Mouse (Mus musculus): ENCODE results near the gene Adam19. TPM values are rescaled to one million over a fixed set of nuclear protein-coding genes. Genes with fewer than 3 reads are reported as not detected.

Adam19 gene
- polyA plus RNA-seq, 1 experiment from 2014 or later = 12.6 TPM

- no peak overlapping the region for H3K4me2 ChIP-seq
- no peaks in the 10 kb centered on the region for H3K9me3 ChIP-seq
- no peak overlapping the region for H3K9ac ChIP-seq
- 30% methylated on average over 12 of the region's 12 CpGs for WGBS
- no peak overlapping the region for H3K4me3 ChIP-seq
- no peak for ATAC-seq (ENCODE audit: low FRiP score, low read depth)
- no peaks in the 10 kb centered on the region for H3K27me3 ChIP-seq
- H3K4me1 ChIP-seq (replicated peaks) = peaks cover 38% of the 10 kb centered on the region
- no peaks in the 10 kb centered on the region for H3K36me3 ChIP-seq
- peak overlapping the region; percentile 57 for H3K27ac ChIP-seq (replicated peaks)
These were observed 13.1 kb downstream of the Adam19 start for GRCm38 (mm10) chr11:46068756-46069407.

- Histone ChIP-seq H3K9ac (no peak overlapping the region), H3K4me2 (no peak overlapping the region), H3K27ac (replicated peaks) (no peak overlapping the region), H3K36me3 (no peaks in the 10 kb centered on the region), H3K4me1 (replicated peaks) (peaks cover 37% of the 10 kb centered on the region), H3K9me3 (no peaks in the 10 kb centered on the region), H3K27me3 (no peaks in the 10 kb centered on the region), H3K4me3 (no peak overlapping the region)
- no peak for ATAC-seq (ENCODE audit: low FRiP score, low read depth)
- 23% methylated on average over 17 of the region's 17 CpGs for WGBS
These were observed 13.7 kb downstream of the Adam19 start for GRCm38 (mm10) chr11:46069408-46070003.

GRCm38 (mm10) chr11:46070161-46070560 lies 14.4 kb downstream of the Adam19 start:
- ATAC-seq (ENCODE audit: low FRiP score, low read depth) = no peak
- 82% methylated on average over 4 of the region's 4 CpGs for WGBS
- Histone ChIP-seq H3K9me3 (no peaks in the 10 kb centered on the region), H3K4me1 (replicated peaks) (peaks cover 30% of the 10 kb centered on the region), H3K4me2 (no peak overlapping the region), H3K27me3 (no peaks in the 10 kb centered on the region), H3K4me3 (no peak overlapping the region), H3K36me3 (no peaks in the 10 kb centered on the region), H3K9ac (no peak overlapping the region), H3K27ac (replicated peaks) (no peak overlapping the region)

- no peaks in the 10 kb centered on the region for H3K36me3 ChIP-seq
- H3K27me3 ChIP-seq = no peaks in the 10 kb centered on the region
- H3K4me1 ChIP-seq (replicated peaks) = peaks cover 25% of the 10 kb centered on the region
- no peak for ATAC-seq (ENCODE audit: low FRiP score, low read depth)
- H3K9ac ChIP-seq = no peak overlapping the region
- no peak overlapping the region for H3K27ac ChIP-seq (replicated peaks)
- no peak overlapping the region for H3K4me2 ChIP-seq
- WGBS = 76% methylated on average over 8 of the region's 8 CpGs
- H3K9me3 ChIP-seq = no peaks in the 10 kb centered on the region
- no peak overlapping the region for H3K4me3 ChIP-seq
These were observed 15.0 kb downstream of the Adam19 start for GRCm38 (mm10) chr11:46070789-46071188.

GRCm38 (mm10) chr11:46072466-46073060 lies 16.8 kb downstream of the Adam19 start:
- 72% methylated on average over 8 of the region's 8 CpGs for WGBS

GRCm38 (mm10) chr11:46073061-46073849 lies 17.5 kb downstream of the Adam19 start:
- Histone ChIP-seq H3K9ac (no peak overlapping the region), H3K27me3 (no peaks in the 10 kb centered on the region), H3K4me1 (replicated peaks) (peaks cover 22% of the 10 kb centered on the region), H3K27ac (replicated peaks) (no peak overlapping the region), H3K36me3 (peaks cover 9% of the 10 kb centered on the region; the same call in 1 of the 2 replicates), H3K4me2 (no peak overlapping the region), H3K9me3 (no peaks in the 10 kb centered on the region), H3K4me3 (no peak overlapping the region)
- ATAC-seq (ENCODE audit: low FRiP score, low read depth) = no peak
- WGBS = 79% methylated on average over 15 of the region's 15 CpGs

More at GRCm38 (mm10) chr11:46072466-46073060, 16.8 kb downstream of the Adam19 start:
- Histone ChIP-seq H3K27me3 (no peaks in the 10 kb centered on the region), H3K9ac (no peak overlapping the region), H3K9me3 (no peaks in the 10 kb centered on the region), H3K27ac (replicated peaks) (no peak overlapping the region), H3K4me3 (no peak overlapping the region), H3K4me2 (no peak overlapping the region), H3K36me3 (peaks cover 9% of the 10 kb centered on the region; the same call in 1 of the 2 replicates), H3K4me1 (replicated peaks) (peaks cover 22% of the 10 kb centered on the region)
- no peak for ATAC-seq (ENCODE audit: low FRiP score, low read depth)

GRCm38 (mm10) chr11:46073850-46074688 lies 18.3 kb downstream of the Adam19 start:
- Histone ChIP-seq H3K4me2 (no peak overlapping the region), H3K27ac (replicated peaks) (no peak overlapping the region), H3K4me3 (no peak overlapping the region), H3K9ac (no peak overlapping the region), H3K36me3 (peaks cover 9% of the 10 kb centered on the region; the same call in 1 of the 2 replicates), H3K27me3 (no peaks in the 10 kb centered on the region), H3K4me1 (replicated peaks) (peaks cover 17% of the 10 kb centered on the region), H3K9me3 (no peaks in the 10 kb centered on the region)
- WGBS = 85% methylated on average over 16 of the region's 17 CpGs
- ATAC-seq (ENCODE audit: low FRiP score, low read depth) = no peak

- Histone ChIP-seq H3K27me3 (no peaks in the 10 kb centered on the region), H3K4me3 (no peak overlapping the region), H3K9me3 (no peaks in the 10 kb centered on the region), H3K36me3 (peaks cover 13% of the 10 kb centered on the region; the same call in 1 of the 2 replicates), H3K9ac (no peak overlapping the region), H3K27ac (replicated peaks) (no peak overlapping the region), H3K4me2 (no peak overlapping the region), H3K4me1 (replicated peaks) (peaks cover 6% of the 10 kb centered on the region; the same call in 1 of the 2 replicates)
- ATAC-seq (ENCODE audit: low FRiP score, low read depth) = no peak
- WGBS = 92% methylated on average over 3 of the region's 3 CpGs
These were observed 19.7 kb downstream of the Adam19 start for GRCm38 (mm10) chr11:46075507-46075906.

GRCm38 (mm10) chr11:46076442-46077158 lies 20.8 kb downstream of the Adam19 start:
- 91% methylated on average over 11 of the region's 11 CpGs for WGBS
- no peaks in the 10 kb centered on the region for H3K27me3 ChIP-seq
- no peak overlapping the region for H3K9ac ChIP-seq
- H3K36me3 ChIP-seq = peaks cover 13% of the 10 kb centered on the region; the same call in 1 of the 2 replicates
- no peaks in the 10 kb centered on the region for H3K9me3 ChIP-seq
- H3K4me2 ChIP-seq = no peak overlapping the region
- no peak for ATAC-seq (ENCODE audit: low FRiP score, low read depth)
- H3K27ac ChIP-seq (replicated peaks) = no peak overlapping the region
- H3K4me3 ChIP-seq = no peak overlapping the region
- H3K4me1 ChIP-seq (replicated peaks) = peaks cover 6% of the 10 kb centered on the region; the same call in 1 of the 2 replicates

GRCm38 (mm10) chr11:46077304-46077703 lies 21.5 kb downstream of the Adam19 start:
- ATAC-seq (ENCODE audit: low FRiP score, low read depth) = no peak
- Histone ChIP-seq H3K4me2 (no peak overlapping the region), H3K4me1 (replicated peaks) (peaks cover 6% of the 10 kb centered on the region; the same call in 1 of the 2 replicates), H3K27ac (replicated peaks) (no peak overlapping the region), H3K9me3 (no peaks in the 10 kb centered on the region), H3K9ac (no peak overlapping the region), H3K36me3 (peaks cover 13% of the 10 kb centered on the region; the same call in 1 of the 2 replicates), H3K4me3 (no peak overlapping the region), H3K27me3 (no peaks in the 10 kb centered on the region)
- WGBS = 92% methylated on average over 5 of the region's 5 CpGs

Measured in hindbrain, embryonic 15.5 days (tissue).